Mouse (Mus musculus): ENCODE measurements around the gene Id1. TPM values are rescaled to one million over a fixed set of nuclear protein-coding genes. Genes with fewer than 3 reads are reported as not detected.

Id1 gene
- polyA plus RNA-seq, 1 experiment = 53.5 TPM

- no peak for TF ChIP-seq CTCF (IDR thresholded peaks at IDR 0.05; ENCODE audit: extremely low read depth, insufficient read depth, insufficient read length, insufficient replicate concordance)
- TF ChIP-seq POLR2A (IDR thresholded peaks at IDR 0.05; ENCODE audit: low read depth, low read length) = no peak
- Histone ChIP-seq H3K36me3 (ENCODE audit: control insufficient read depth, insufficient read depth, low read length) (no peaks in the 10 kb centered on the region), H3K27ac (ENCODE audit: insufficient read depth, low read length) (no peak overlapping the region), H3K4me1 (ENCODE audit: control insufficient read depth, insufficient read depth, insufficient read length) (peaks cover 18% of the 10 kb centered on the region), H3K4me3 (ENCODE audit: extremely low read depth, insufficient read depth, insufficient read length) (0 out of 2 replicates have a peak overlapping the region, but pooled peaks have one; percentile 5), H3K27me3 (ENCODE audit: control insufficient read depth, insufficient read depth, low read length) (peaks cover 16% of the 10 kb centered on the region)
- 1% methylated on average over 28 of the region's 28 CpGs for WGBS
- peak in 1 of 2 experiments; percentile 55 for DNase-seq (ENCODE audit: low read depth in 1 of 2, low spot score in 2 of 2)
Observed at GRCm38 (mm10) chr2:152734984-152735383, 1.1 kb upstream of the Id1 start.

- no peaks in the 10 kb centered on the region for H3K36me3 ChIP-seq (ENCODE audit: control insufficient read depth, insufficient read depth, low read length)
- H3K27ac ChIP-seq (ENCODE audit: insufficient read depth, low read length) = peak overlapping the region; percentile 51; the same call in 1 of the 2 replicates
- TF ChIP-seq POLR2A (IDR thresholded peaks at IDR 0.05; ENCODE audit: low read depth, low read length) = no peak
- no peak for TF ChIP-seq CTCF (IDR thresholded peaks at IDR 0.05; ENCODE audit: extremely low read depth, insufficient read depth, insufficient read length, insufficient replicate concordance)
- H3K27me3 ChIP-seq (ENCODE audit: control insufficient read depth, insufficient read depth, low read length) = peaks cover 16% of the 10 kb centered on the region
- 2% methylated on average over 22 of the region's 22 CpGs for WGBS
- H3K4me3 ChIP-seq (ENCODE audit: extremely low read depth, insufficient read depth, insufficient read length) = peak overlapping the region; percentile 56
- no peak for DNase-seq (ENCODE audit: low read depth in 1 of 2, low spot score in 2 of 2)
- peaks cover 18% of the 10 kb centered on the region for H3K4me1 ChIP-seq (ENCODE audit: control insufficient read depth, insufficient read depth, insufficient read length)
Observed at GRCm38 (mm10) chr2:152736748-152737147, 697 bp downstream of the Id1 start.

- WGBS = 59% methylated on average over 10 of the region's 10 CpGs
- Histone ChIP-seq H3K4me3 (ENCODE audit: extremely low read depth, insufficient read depth, insufficient read length) (peak overlapping the region; percentile 10; the same call in 1 of the 2 replicates), H3K4me1 (ENCODE audit: control insufficient read depth, insufficient read depth, insufficient read length) (peaks cover 18% of the 10 kb centered on the region), H3K36me3 (ENCODE audit: control insufficient read depth, insufficient read depth, low read length) (no peaks in the 10 kb centered on the region), H3K27me3 (ENCODE audit: control insufficient read depth, insufficient read depth, low read length) (peaks cover 16% of the 10 kb centered on the region), H3K27ac (ENCODE audit: insufficient read depth, low read length) (peak overlapping the region; percentile 27)
- no peak for TF ChIP-seq CTCF (IDR thresholded peaks at IDR 0.05; ENCODE audit: extremely low read depth, insufficient read depth, insufficient read length, insufficient replicate concordance)
- no peak for TF ChIP-seq POLR2A (IDR thresholded peaks at IDR 0.05; ENCODE audit: low read depth, low read length)
- DNase-seq (ENCODE audit: low read depth in 1 of 2, low spot score in 2 of 2) = no peak
Observed at GRCm38 (mm10) chr2:152737306-152738221, 1.5 kb downstream of the Id1 start.

GRCm38 (mm10) chr2:152738341-152738740 is 2.3 kb downstream of the Id1 start:
- no peak for DNase-seq (ENCODE audit: low read depth in 1 of 2, low spot score in 2 of 2)
- Histone ChIP-seq H3K4me1 (ENCODE audit: control insufficient read depth, insufficient read depth, insufficient read length) (peaks cover 18% of the 10 kb centered on the region), H3K27me3 (ENCODE audit: control insufficient read depth, insufficient read depth, low read length) (peaks cover 16% of the 10 kb centered on the region), H3K4me3 (ENCODE audit: extremely low read depth, insufficient read depth, insufficient read length) (no peak overlapping the region), H3K36me3 (ENCODE audit: control insufficient read depth, insufficient read depth, low read length) (no peaks in the 10 kb centered on the region), H3K27ac (ENCODE audit: insufficient read depth, low read length) (0 out of 2 replicates have a peak overlapping the region, but pooled peaks have one; percentile 27)
- TF ChIP-seq CTCF (IDR thresholded peaks at IDR 0.05; ENCODE audit: extremely low read depth, insufficient read depth, insufficient read length, insufficient replicate concordance) (no peak), POLR2A (IDR thresholded peaks at IDR 0.05; ENCODE audit: low read depth, low read length) (no peak)
- 77% methylated on average over 2 of the region's 2 CpGs for WGBS

GRCm38 (mm10) chr2:152739031-152739841 is 3.2 kb downstream of the Id1 start:
- peaks cover 16% of the 10 kb centered on the region for H3K27me3 ChIP-seq (ENCODE audit: control insufficient read depth, insufficient read depth, low read length)
- no peak for DNase-seq (ENCODE audit: low read depth in 1 of 2, low spot score in 2 of 2)
- peak overlapping the region; percentile 37; the same call in 1 of the 2 replicates for H3K4me3 ChIP-seq (ENCODE audit: extremely low read depth, insufficient read depth, insufficient read length)
- peaks cover 18% of the 10 kb centered on the region for H3K4me1 ChIP-seq (ENCODE audit: control insufficient read depth, insufficient read depth, insufficient read length)
- 2% methylated on average over 35 of the region's 36 CpGs for WGBS
- no peaks in the 10 kb centered on the region for H3K36me3 ChIP-seq (ENCODE audit: control insufficient read depth, insufficient read depth, low read length)
- TF ChIP-seq POLR2A (IDR thresholded peaks at IDR 0.05; ENCODE audit: low read depth, low read length) (no peak), CTCF (IDR thresholded peaks at IDR 0.05; ENCODE audit: extremely low read depth, insufficient read depth, insufficient read length, insufficient replicate concordance) (no peak)
- H3K27ac ChIP-seq (ENCODE audit: insufficient read depth, low read length) = peak overlapping the region; percentile 55; the same call in 1 of the 2 replicates

- H3K36me3 ChIP-seq (ENCODE audit: control insufficient read depth, insufficient read depth, low read length) = no peaks in the 10 kb centered on the region
- whole genome bisulfite sequencing = 20% methylated on average over 3 of the region's 3 CpGs
- no peak for TF ChIP-seq CTCF (IDR thresholded peaks at IDR 0.05; ENCODE audit: extremely low read depth, insufficient read depth, insufficient read length, insufficient replicate concordance)
- TF ChIP-seq POLR2A (IDR thresholded peaks at IDR 0.05; ENCODE audit: low read depth, low read length) = no peak
- DNase-seq (ENCODE audit: low read depth in 1 of 2, low spot score in 2 of 2) = no peak
- H3K4me3 ChIP-seq (ENCODE audit: extremely low read depth, insufficient read depth, insufficient read length) = no peak overlapping the region
- peaks cover 16% of the 10 kb centered on the region for H3K27me3 ChIP-seq (ENCODE audit: control insufficient read depth, insufficient read depth, low read length)
- H3K4me1 ChIP-seq (ENCODE audit: control insufficient read depth, insufficient read depth, insufficient read length) = peaks cover 18% of the 10 kb centered on the region
- peak overlapping the region; percentile 55; the same call in 1 of the 2 replicates for H3K27ac ChIP-seq (ENCODE audit: insufficient read depth, low read length)
Observed at GRCm38 (mm10) chr2:152739842-152740260, 3.8 kb downstream of the Id1 start.
